Mouse (Mus musculus) naive thymus-derived CD4-positive, alpha-beta T cell, adult 2 months (primary cell): ENCODE results near the gene Lrtm1.

Source experiments
- DNase-seq: peaks from one replicate; pipeline ENCODE4 v3.0.0-alpha.2; 2011; ENCODE audit warnings: low read depth

The Lrtm1 gene

GRCm38 (mm10) chr14:29031858-29032395 is 13.9 kb downstream of the Lrtm1 start:
- DNase-seq: no peak

GRCm38 (mm10) chr14:29038246-29038645 is 20.2 kb downstream of the Lrtm1 start:
- no peak for DNase-seq

GRCm38 (mm10) chr14:29040606-29041364 is 22.8 kb downstream of the Lrtm1 start:
- DNase-seq: no peak

- no peak for DNase-seq
Observed at GRCm38 (mm10) chr14:29041498-29041897, 23.5 kb downstream of the Lrtm1 start.

DNA sequence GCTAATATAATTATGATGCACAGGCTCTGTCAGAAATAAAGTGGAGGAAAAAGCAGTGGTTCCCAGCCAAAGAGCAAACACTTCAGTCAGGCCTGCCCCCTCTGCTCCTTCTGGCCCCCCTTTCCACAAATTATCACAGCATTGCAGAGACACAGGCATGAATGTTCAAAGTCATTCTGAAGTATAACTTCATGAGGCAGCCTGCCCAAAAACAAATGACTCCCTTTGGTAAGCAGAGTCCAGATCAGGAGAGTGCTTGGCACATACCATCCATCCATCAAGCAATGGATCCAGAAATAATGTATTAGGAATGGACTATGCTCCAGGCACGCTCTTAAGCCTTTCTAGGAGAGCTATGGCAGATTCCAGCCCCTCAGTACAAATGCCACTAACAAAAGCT is 24.3 kb downstream of the Lrtm1 start:
- no peak for DNase-seq

GRCm38 (mm10) chr14:29051951-29052835 is 34.2 kb downstream of the Lrtm1 start:
- DNase-seq: no peak

DNA sequence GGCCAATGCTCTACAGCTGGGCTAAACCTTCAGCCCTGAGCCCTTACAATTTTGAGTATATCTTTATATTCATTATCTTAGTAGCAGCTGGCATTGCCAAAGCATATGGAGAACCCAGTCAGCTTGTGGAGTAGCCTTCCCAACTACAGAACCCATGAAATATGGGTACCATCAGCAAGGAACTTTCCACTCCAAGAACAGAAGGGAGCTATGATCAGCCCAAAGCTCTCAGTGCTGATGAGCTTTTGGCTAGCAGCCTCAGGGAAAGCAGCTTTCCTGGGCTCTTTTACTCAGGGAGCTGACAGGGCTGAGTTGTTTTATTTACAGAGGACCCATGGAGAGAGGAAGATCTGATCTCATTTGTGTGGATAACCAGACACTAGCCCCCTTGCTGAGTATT is 42.7 kb downstream of the Lrtm1 start:
- no peak for DNase-seq

- DNase-seq: no peak
Observed at GRCm38 (mm10) chr14:29061491-29061890, 43.5 kb downstream of the Lrtm1 start.

DNA sequence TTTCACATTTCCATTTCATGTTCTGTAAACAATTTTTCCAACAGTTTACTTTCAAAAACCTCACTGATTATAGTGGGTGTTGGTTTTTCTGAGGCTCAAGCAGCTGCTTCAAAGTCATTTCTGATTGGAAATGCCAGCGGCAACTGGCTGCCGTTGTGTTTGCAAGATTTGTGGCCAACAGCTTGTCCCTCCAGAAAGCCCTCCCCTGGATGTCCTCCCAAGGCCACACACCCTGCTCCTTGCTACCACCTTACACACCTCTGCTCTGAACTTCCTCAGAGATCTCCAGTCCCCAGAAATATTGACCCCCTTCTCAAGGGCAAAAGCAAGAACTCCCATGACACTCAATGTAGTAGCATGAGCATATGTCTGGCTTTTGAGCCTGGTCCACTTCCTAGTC is 44.7 kb downstream of the Lrtm1 start:
- DNase-seq: no peak

DNA sequence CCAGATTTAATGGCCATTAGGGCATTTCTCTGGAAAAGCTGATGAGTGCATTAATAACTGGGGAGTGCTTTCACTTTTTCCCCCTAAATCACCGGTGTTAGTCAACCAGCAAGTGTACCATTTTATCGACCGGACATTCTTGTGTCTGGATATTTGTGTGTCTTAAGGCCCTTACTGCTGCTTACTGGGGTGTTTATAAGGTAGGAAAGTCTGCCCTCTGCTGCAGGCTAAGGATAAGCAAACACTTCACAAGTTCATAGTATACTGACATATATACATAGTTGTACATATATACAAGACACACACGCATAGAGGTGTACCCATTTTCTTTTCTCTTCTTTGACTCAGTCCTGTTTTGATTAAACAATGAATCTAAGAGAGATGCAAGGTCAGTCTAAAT is 55.7 kb downstream of the Lrtm1 start:
- DNase-seq: no peak

DNA sequence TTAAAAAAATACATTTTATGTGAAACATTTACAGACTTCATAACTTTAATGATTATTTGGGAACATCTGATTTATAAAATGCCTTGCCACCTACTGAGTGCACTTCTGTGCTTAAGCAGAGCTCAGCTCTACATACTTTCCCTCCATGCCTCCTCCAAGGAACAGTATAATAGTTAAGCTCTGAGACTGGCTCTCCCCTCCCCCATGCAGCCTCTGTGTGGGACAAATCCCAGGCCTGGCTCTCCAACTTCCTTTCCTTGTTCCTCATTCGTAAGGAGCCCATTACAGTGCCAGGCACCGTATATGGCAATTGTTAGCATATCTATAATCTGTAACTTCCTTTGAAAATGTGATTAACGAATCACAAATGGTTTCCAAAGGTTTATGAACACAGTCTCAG is 59.4 kb downstream of the Lrtm1 start:
- no peak for DNase-seq

DNA sequence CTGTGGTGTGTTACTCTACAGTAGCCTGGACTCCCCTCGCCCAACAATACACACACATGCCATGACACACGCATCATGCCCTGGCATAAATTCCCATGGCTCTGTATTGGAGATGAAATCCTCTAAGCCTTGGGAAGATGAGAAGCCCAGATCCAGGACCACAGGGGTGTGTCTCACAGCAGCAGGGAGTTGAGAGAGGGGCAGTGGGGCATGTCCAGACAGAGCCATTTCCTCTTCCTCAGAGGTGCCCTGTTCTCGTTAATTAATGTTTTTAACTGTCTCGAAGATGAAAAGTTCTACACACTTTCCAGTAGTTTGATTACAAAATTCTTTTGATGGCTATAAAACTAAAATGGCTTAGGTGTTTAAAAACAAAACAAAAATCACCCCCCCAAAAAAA is 62.2 kb downstream of the Lrtm1 start:
- no peak for DNase-seq

DNA sequence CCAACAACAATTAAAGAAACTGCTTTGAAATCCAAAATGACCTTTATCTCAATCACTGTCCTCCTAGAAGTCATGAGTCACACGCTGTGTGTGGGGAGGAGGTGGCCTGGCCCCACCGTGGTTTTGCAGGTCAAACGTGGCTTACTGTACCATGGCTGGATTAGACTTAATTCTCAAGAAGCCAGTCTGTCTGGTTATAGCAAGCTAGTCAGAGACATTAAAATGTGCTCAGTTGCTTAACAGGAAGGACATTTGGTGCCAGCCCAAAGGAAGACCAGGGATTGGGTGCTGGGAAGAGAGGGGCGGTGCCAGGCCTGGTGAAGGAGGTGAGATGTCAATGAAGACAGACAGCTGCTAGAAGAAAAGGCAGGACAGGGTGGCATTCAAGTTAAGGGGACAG is 62.6 kb downstream of the Lrtm1 start:
- no peak for DNase-seq

DNA sequence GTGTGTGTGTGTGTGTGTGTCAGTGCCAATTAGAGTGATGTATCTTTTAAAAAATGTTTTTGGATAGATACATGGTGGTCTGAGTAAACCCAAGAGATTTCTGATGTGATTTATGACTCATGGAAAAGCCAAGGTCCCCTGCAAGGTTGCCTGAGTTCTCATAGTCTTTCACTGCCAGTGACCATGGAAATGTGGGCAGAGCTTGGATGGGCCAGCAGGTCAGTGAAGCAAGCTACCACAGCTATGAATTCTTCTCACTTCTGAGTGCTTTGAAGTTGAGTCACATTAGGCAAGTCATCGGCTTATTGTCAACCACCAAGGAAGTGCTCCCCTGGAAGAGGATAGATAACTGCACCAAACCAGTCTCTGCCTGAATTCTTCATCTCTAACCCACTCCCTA is 64.2 kb downstream of the Lrtm1 start:
- no peak for DNase-seq
